Mouse (Mus musculus) stomach, embryonic 14.5 days (tissue): ENCODE measurements at regions not wholly inside any gene's neighbourhood (a gene's known extent, or its start where the extent isn't known, plus 50 kb on each side); places are given as distances from the start of the nearest gene placed in this dataset.

Experiments used
- ATAC-seq: fragments of 200-750 bp; cut with Nextera tagmentation; 2 replicates; pipeline ENCODE4 v1.8.0; 2017; ENCODE audit warnings: low read depth, moderate TSS enrichment; ENCODE audit not compliant: insufficient number of reproducible peaks, insufficient read depth, low FRiP score
- H3K27ac ChIP-seq: fragments of 300-500 bp; sonication (generic); 2 replicates; pipeline ENCODE4 v1.5.1; 2014; ENCODE audit warnings: mild to moderate bottlenecking, low read length, moderate library complexity, mixed read lengths
- H3K27me3 ChIP-seq: fragments of 300-500 bp; sonication (generic); 2 replicates; pipeline ENCODE4 v1.6.1; 2014; ENCODE audit warnings: low read length, control low read depth, mixed read lengths; ENCODE audit not compliant: control insufficient read depth, insufficient read depth
- H3K36me3 ChIP-seq: fragments of 300-500 bp; sonication (generic); 2 replicates; pipeline ENCODE4 v1.6.1; 2014; ENCODE audit warnings: mild to moderate bottlenecking, control low read depth, low read length, moderate library complexity, mixed read lengths; ENCODE audit not compliant: control insufficient read depth, insufficient read depth
- H3K4me1 ChIP-seq: fragments of 300-500 bp; sonication (generic); 2 replicates; pipeline ENCODE4 v1.6.1; 2014; ENCODE audit warnings: low read length, control low read depth, mixed read lengths; ENCODE audit not compliant: control insufficient read depth, insufficient read depth
- H3K4me2 ChIP-seq: fragments of 300-500 bp; sonication (generic); replicated peaks from 2 replicates; pipeline ENCODE4 v1.6.1; 2014; ENCODE audit warnings: low read depth, low read length, control low read depth
- H3K4me3 ChIP-seq: fragments of 300-500 bp; sonication (generic); 2 replicates; pipeline ENCODE4 v1.5.1; 2014; ENCODE audit warnings: low read depth, low read length, control low read depth
- H3K9ac ChIP-seq: fragments of 300-500 bp; sonication (generic); replicated peaks from 2 replicates; pipeline ENCODE4 v1.6.1; 2014; ENCODE audit warnings: low read depth, mild to moderate bottlenecking, control low read depth, low read length, moderate library complexity, mixed read lengths
- H3K9me3 ChIP-seq: fragments of 300-500 bp; sonication (generic); 2 replicates; pipeline ENCODE4 v1.6.1; 2016; ENCODE audit warnings: low read depth, low read length, control low read depth; ENCODE audit not compliant: control insufficient read depth
- WGBS: fragments of 180-500 bp; shearing (Covaris S2); extraction: QIAGEN DNeasy Blood & Tissue Kit; methylation state at CpG from one replicate; pipeline ENCODE4 v1.1.7; 2014; 5-methylcytosine and 5-hydroxymethylcytosine counted together

- Histone ChIP-seq H3K4me1 (peaks cover 6% of the 10 kb centered on the region), H3K36me3 (no peaks in the 10 kb centered on the region), H3K9me3 (no peaks in the 10 kb centered on the region), H3K4me2 (0 out of 2 replicates have a peak overlapping the region, but pooled peaks have one; percentile 3), H3K9ac (no peak overlapping the region), H3K27ac (no peak overlapping the region), H3K27me3 (no peaks in the 10 kb centered on the region), H3K4me3 (no peak overlapping the region)
- ATAC-seq = peak; percentile 79
- WGBS = 8% methylated on average over 4 of the region's 4 CpGs
These were observed 916.9 kb upstream of the Gm7489 start for GRCm38 (mm10) chr15:52967801-52968235.

GRCm38 (mm10) chr15:52982821-52983220 is 901.9 kb upstream of the Gm7489 start:
- no peaks in the 10 kb centered on the region for H3K4me1 ChIP-seq
- H3K4me3 ChIP-seq = no peak overlapping the region
- 76% methylated on average over 2 of the region's 2 CpGs for WGBS
- no peaks in the 10 kb centered on the region for H3K36me3 ChIP-seq
- no peak overlapping the region for H3K4me2 ChIP-seq
- H3K9me3 ChIP-seq = no peaks in the 10 kb centered on the region
- no peak overlapping the region for H3K27ac ChIP-seq
- no peaks in the 10 kb centered on the region for H3K27me3 ChIP-seq
- H3K9ac ChIP-seq = no peak overlapping the region
- no peak for ATAC-seq

- Histone ChIP-seq H3K4me3 (no peak overlapping the region), H3K9ac (no peak overlapping the region), H3K27me3 (no peaks in the 10 kb centered on the region), H3K4me2 (no peak overlapping the region), H3K4me1 (no peaks in the 10 kb centered on the region), H3K27ac (no peak overlapping the region), H3K36me3 (no peaks in the 10 kb centered on the region), H3K9me3 (no peaks in the 10 kb centered on the region)
- ATAC-seq = no peak
These were observed 894.1 kb upstream of the Gm7489 start for GRCm38 (mm10) chr15:52990580-52990979.

- no peak overlapping the region for H3K4me2 ChIP-seq
- H3K9ac ChIP-seq = no peak overlapping the region
- no peaks in the 10 kb centered on the region for H3K9me3 ChIP-seq
- H3K4me1 ChIP-seq = no peaks in the 10 kb centered on the region
- H3K27ac ChIP-seq = no peak overlapping the region
- H3K36me3 ChIP-seq = no peaks in the 10 kb centered on the region
- 75% methylated on average over 1 of the region's 1 CpGs for WGBS
- no peak for ATAC-seq
- no peaks in the 10 kb centered on the region for H3K27me3 ChIP-seq
- H3K4me3 ChIP-seq = no peak overlapping the region
These were observed 890.4 kb upstream of the Gm7489 start for GRCm38 (mm10) chr15:52994351-52994750.

DNA sequence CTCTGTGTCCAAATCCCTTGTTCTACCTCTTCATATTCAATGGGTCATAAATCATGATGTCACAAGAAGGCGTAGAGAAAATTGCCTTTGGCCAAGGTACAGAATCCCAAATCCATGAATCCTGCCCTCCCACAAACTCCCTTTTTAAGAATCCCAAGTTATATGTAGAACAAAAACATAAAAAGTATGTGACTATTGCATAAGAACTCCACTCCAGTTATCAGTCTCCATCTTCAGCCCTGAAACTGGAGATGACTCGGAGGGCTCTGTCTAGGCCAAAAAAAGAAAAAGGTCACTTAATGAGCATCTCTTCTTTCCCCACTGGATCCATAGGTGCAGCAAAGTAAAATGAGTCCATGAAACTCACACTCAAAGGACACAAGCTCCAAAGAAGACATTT is 885.5 kb upstream of the Gm7489 start:
- no peak overlapping the region for H3K27ac ChIP-seq
- no peaks in the 10 kb centered on the region for H3K9me3 ChIP-seq
- H3K9ac ChIP-seq = no peak overlapping the region
- no peak for ATAC-seq
- H3K4me2 ChIP-seq = no peak overlapping the region
- H3K36me3 ChIP-seq = no peaks in the 10 kb centered on the region
- H3K27me3 ChIP-seq = no peaks in the 10 kb centered on the region
- 78% methylated on average over 2 of the region's 2 CpGs for WGBS
- H3K4me3 ChIP-seq = no peak overlapping the region
- H3K4me1 ChIP-seq = no peaks in the 10 kb centered on the region

DNA sequence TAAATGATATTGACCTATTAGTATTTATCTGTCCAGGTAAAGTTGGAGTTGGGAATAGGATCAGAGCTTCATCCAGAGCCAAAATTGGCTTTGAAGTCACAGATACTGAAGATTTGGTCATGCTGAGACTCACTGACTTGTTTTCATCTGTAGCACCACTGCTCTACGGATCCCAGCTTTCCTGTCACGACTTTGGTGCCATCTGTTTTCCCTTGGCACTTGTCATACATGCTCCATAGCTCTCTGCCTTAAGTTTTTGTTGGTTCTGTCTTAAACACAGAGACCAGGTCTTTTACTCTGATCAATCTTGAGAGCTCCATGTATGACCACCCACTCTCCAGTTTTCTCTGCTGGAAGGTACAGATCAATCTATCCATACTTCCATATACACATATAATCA is 884.9 kb upstream of the Gm7489 start:
- H3K9me3 ChIP-seq = no peaks in the 10 kb centered on the region
- H3K36me3 ChIP-seq = no peaks in the 10 kb centered on the region
- no peak overlapping the region for H3K4me3 ChIP-seq
- H3K4me2 ChIP-seq = no peak overlapping the region
- no peak for ATAC-seq
- WGBS = 79% methylated on average over 2 of the region's 2 CpGs
- no peaks in the 10 kb centered on the region for H3K4me1 ChIP-seq
- no peak overlapping the region for H3K27ac ChIP-seq
- no peaks in the 10 kb centered on the region for H3K27me3 ChIP-seq
- H3K9ac ChIP-seq = no peak overlapping the region

DNA sequence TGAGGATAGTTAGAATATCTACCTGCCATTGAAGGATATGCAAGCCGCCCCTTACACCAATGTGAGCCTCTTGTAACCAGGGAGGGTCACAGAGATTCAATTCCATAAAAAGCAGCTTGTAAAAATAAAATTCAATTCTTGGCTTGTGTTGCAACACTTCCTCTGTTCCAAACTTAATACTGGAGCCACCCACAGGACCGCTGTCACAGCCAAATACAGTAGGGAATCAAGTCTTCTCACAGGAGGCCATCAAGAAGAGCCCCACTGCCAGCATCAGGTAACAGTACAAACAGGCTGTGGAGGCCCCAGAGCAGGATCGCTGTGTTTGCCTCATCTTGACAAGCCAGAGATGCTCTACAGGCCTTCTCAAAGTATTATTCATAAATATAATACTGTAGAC is 883.3 kb upstream of the Gm7489 start:
- H3K4me3 ChIP-seq = no peak overlapping the region
- H3K9me3 ChIP-seq = no peaks in the 10 kb centered on the region
- WGBS = 80% methylated on average over 3 of the region's 3 CpGs
- no peak overlapping the region for H3K9ac ChIP-seq
- H3K4me1 ChIP-seq = no peaks in the 10 kb centered on the region
- no peaks in the 10 kb centered on the region for H3K27me3 ChIP-seq
- no peak for ATAC-seq
- H3K36me3 ChIP-seq = no peaks in the 10 kb centered on the region
- H3K4me2 ChIP-seq = no peak overlapping the region
- H3K27ac ChIP-seq = no peak overlapping the region

DNA sequence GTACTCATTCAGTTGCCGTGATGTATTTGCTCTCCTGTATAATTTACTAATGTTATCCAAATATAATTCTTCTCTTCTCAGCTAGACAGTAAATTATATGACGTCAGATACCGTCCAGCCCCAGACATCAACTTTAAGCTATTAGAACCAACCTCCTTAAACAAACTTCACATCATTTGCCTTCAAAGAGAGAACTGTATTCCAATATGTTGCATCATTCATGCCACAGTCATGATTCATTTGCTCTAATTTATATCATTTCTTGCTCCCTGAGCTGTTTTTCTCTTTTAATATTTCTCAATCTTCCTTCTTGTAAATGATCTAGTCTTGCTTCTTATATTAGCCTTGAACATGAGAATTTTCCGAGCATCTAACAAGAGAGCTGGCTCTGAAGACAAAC is 882.7 kb upstream of the Gm7489 start:
- H3K27me3 ChIP-seq = no peaks in the 10 kb centered on the region
- no peak overlapping the region for H3K27ac ChIP-seq
- no peak overlapping the region for H3K9ac ChIP-seq
- H3K9me3 ChIP-seq = no peaks in the 10 kb centered on the region
- no peaks in the 10 kb centered on the region for H3K4me1 ChIP-seq
- no peaks in the 10 kb centered on the region for H3K36me3 ChIP-seq
- H3K4me2 ChIP-seq = no peak overlapping the region
- 64% methylated on average over 4 of the region's 4 CpGs for WGBS
- no peak for ATAC-seq
- H3K4me3 ChIP-seq = no peak overlapping the region

DNA sequence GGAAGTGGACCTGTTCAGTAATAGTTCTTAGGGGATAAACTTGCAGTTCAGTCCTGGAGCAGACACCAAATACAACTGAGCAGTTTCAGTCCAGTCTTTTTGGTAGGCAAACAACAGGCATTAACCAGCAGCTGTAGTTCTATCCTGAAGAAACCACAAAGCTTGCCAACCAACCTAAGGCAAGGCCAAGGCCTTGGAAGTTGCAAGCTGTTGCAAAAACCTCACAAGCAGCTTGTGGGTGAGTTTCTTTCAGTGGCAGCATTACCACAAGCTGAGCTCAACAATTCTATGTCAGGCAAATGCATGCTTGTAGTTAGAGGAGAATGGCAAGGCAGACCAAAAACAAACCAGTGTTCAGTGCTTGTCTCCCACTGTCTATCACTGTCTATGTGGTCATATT is 880.6 kb upstream of the Gm7489 start:
- ATAC-seq = no peak
- no peak overlapping the region for H3K27ac ChIP-seq
- no peak overlapping the region for H3K9ac ChIP-seq
- H3K9me3 ChIP-seq = no peaks in the 10 kb centered on the region
- no peaks in the 10 kb centered on the region for H3K27me3 ChIP-seq
- H3K4me3 ChIP-seq = no peak overlapping the region
- no peak overlapping the region for H3K4me2 ChIP-seq
- H3K36me3 ChIP-seq = no peaks in the 10 kb centered on the region
- no peaks in the 10 kb centered on the region for H3K4me1 ChIP-seq
